Mouse (Mus musculus): ENCODE data around the gene Lrrc8c. TPM values are rescaled to one million over a fixed set of nuclear protein-coding genes. Genes with fewer than 3 reads are reported as not detected.

Gene Lrrc8c
- polyA plus RNA-seq, 1 experiment = 69.4 TPM

DNA sequence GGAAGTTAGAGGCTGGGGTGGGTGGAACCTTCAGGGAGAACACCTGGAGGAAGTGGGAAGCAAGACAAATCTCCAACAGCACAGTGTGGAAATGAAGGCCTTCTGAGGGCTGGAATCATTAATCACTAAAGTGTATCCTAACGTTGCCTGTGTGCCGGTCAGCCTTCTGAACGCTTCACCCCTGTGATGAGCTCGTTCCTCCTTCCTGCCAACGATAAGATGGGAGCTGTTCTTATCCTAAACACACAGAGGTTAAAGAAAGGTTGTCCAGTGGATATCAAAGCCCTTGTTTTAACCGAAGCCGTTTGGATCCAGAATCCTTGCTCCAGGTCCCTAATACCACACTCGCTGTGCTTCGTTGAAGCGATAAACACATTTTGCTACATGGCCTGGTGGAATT, 61.7 kb downstream of the Lrrc8c start:
- Histone ChIP-seq H3K4me1 (replicated peaks; ENCODE audit: control insufficient read depth, insufficient read depth, low read length) (peaks cover 13% of the 10 kb centered on the region), H3K27me3 (ENCODE audit: control insufficient read depth, insufficient read depth, low read length) (no peaks in the 10 kb centered on the region; the same call in 1 of the 2 replicates), H3K27ac (ENCODE audit: control insufficient read depth, insufficient read depth, low read length) (no peak overlapping the region), H3K36me3 (ENCODE audit: control insufficient read depth, insufficient read depth, low read length) (peaks cover 20% of the 10 kb centered on the region), H3K4me3 (ENCODE audit: control insufficient read depth, insufficient read depth, low read length) (no peak overlapping the region)
- DNase-seq = no peak
- WGBS = 96% methylated on average over 10 of the region's 10 CpGs
- TF ChIP-seq POLR2A (IDR thresholded peaks at IDR 0.05; ENCODE audit: control insufficient read depth, extremely low read depth, insufficient read depth, low read length, poor library complexity) (no peak), CTCF (IDR thresholded peaks at IDR 0.05; ENCODE audit: borderline replicate concordance, control insufficient read depth, extremely low read depth, insufficient read depth, low read length, poor library complexity) (no peak)

DNA sequence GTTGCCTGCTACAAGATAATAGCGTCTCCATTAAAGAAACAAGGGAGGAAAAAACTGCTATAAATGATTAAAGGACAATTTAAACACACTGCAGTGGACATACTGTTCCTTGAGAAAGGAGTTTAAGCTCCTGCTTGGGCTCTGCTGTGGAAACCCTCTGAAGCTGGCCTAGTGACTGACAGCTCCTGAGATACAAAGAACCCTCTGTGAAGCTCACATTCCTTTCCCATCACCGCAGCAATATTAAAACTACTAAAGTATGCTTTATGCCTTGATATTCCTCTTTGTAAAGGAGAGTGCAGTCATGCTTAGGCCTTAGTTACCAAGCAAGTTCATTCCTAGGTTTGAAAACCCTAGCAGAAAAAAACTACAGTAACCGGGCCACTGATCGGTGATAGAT, 66.7 kb downstream of the Lrrc8c start:
- H3K4me3 ChIP-seq (ENCODE audit: control insufficient read depth, insufficient read depth, low read length) = no peak overlapping the region
- H3K27me3 ChIP-seq (ENCODE audit: control insufficient read depth, insufficient read depth, low read length) = no peaks in the 10 kb centered on the region; the same call in 1 of the 2 replicates
- no peak for DNase-seq
- H3K36me3 ChIP-seq (ENCODE audit: control insufficient read depth, insufficient read depth, low read length) = peaks cover 3% of the 10 kb centered on the region; the same call in 1 of the 2 replicates
- no peak overlapping the region for H3K27ac ChIP-seq (ENCODE audit: control insufficient read depth, insufficient read depth, low read length)
- TF ChIP-seq CTCF (IDR thresholded peaks at IDR 0.05; ENCODE audit: borderline replicate concordance, control insufficient read depth, extremely low read depth, insufficient read depth, low read length, poor library complexity) = no peak
- TF ChIP-seq POLR2A (IDR thresholded peaks at IDR 0.05; ENCODE audit: control insufficient read depth, extremely low read depth, insufficient read depth, low read length, poor library complexity) = no peak
- 93% methylated on average over 4 of the region's 4 CpGs for WGBS
- H3K4me1 ChIP-seq (replicated peaks; ENCODE audit: control insufficient read depth, insufficient read depth, low read length) = peaks cover 7% of the 10 kb centered on the region

DNA sequence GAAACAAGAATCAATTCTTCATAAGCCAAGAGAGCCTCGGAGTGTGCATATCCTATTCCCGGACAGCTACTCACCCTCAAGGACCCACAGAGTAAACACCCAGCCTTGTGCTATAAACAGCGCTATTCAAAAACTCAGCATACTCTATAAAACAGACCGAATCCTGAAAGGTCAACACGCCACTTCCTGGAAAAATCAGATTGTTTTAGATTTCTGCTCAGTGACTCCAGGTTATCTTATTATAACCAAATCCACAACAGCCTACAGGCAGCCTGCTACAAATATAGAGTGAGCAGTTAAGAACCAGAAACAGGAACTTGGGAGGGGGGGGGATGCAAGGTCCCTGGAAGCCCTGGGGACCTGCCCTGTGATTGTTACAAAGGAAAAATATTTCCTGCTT, 67.5 kb downstream of the Lrrc8c start:
- Histone ChIP-seq H3K4me3 (ENCODE audit: control insufficient read depth, insufficient read depth, low read length) (no peak overlapping the region), H3K4me1 (replicated peaks; ENCODE audit: control insufficient read depth, insufficient read depth, low read length) (peaks cover 7% of the 10 kb centered on the region), H3K27me3 (ENCODE audit: control insufficient read depth, insufficient read depth, low read length) (no peaks in the 10 kb centered on the region), H3K36me3 (ENCODE audit: control insufficient read depth, insufficient read depth, low read length) (no peaks in the 10 kb centered on the region), H3K27ac (ENCODE audit: control insufficient read depth, insufficient read depth, low read length) (no peak overlapping the region)
- TF ChIP-seq CTCF (IDR thresholded peaks at IDR 0.05; ENCODE audit: borderline replicate concordance, control insufficient read depth, extremely low read depth, insufficient read depth, low read length, poor library complexity) (no peak), POLR2A (IDR thresholded peaks at IDR 0.05; ENCODE audit: control insufficient read depth, extremely low read depth, insufficient read depth, low read length, poor library complexity) (no peak)
- DNase-seq = no peak
- 72% methylated on average over 5 of the region's 5 CpGs for WGBS

DNA sequence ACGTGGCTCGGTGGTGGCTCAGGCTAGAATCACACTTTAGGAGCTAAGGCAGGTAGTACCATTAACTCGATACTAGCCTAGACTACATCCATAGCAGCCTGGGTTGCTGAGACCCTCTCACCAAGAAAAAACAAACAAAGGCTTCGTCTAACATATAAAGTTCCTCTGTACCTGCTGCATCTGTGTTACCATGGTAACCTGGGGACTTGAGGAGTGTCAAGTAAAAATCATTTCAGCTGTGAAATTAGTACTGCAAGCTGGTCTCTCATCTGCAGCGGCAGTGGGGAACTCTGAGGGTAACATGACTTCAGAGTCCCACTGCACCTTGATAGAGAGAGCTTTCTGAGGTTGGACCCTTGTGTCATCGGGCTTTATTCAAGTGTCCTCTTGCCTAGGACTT, 68.3 kb downstream of the Lrrc8c start:
- no peaks in the 10 kb centered on the region for H3K27me3 ChIP-seq (ENCODE audit: control insufficient read depth, insufficient read depth, low read length)
- no peak overlapping the region for H3K4me3 ChIP-seq (ENCODE audit: control insufficient read depth, insufficient read depth, low read length)
- 87% methylated on average over 6 of the region's 6 CpGs for WGBS
- peaks cover 7% of the 10 kb centered on the region for H3K4me1 ChIP-seq (replicated peaks; ENCODE audit: control insufficient read depth, insufficient read depth, low read length)
- no peak overlapping the region for H3K27ac ChIP-seq (ENCODE audit: control insufficient read depth, insufficient read depth, low read length)
- no peak for DNase-seq
- H3K36me3 ChIP-seq (ENCODE audit: control insufficient read depth, insufficient read depth, low read length) = no peaks in the 10 kb centered on the region
- TF ChIP-seq CTCF (IDR thresholded peaks at IDR 0.05; ENCODE audit: borderline replicate concordance, control insufficient read depth, extremely low read depth, insufficient read depth, low read length, poor library complexity) (no peak), POLR2A (IDR thresholded peaks at IDR 0.05; ENCODE audit: control insufficient read depth, extremely low read depth, insufficient read depth, low read length, poor library complexity) (no peak)

GRCm38 (mm10) chr5:105588683-105589082, 69.5 kb downstream of the Lrrc8c start:
- Histone ChIP-seq H3K36me3 (ENCODE audit: control insufficient read depth, insufficient read depth, low read length) (peaks cover 3% of the 10 kb centered on the region; the same call in 1 of the 2 replicates), H3K27me3 (ENCODE audit: control insufficient read depth, insufficient read depth, low read length) (no peaks in the 10 kb centered on the region), H3K4me3 (ENCODE audit: control insufficient read depth, insufficient read depth, low read length) (no peak overlapping the region), H3K4me1 (replicated peaks; ENCODE audit: control insufficient read depth, insufficient read depth, low read length) (peaks cover 7% of the 10 kb centered on the region), H3K27ac (ENCODE audit: control insufficient read depth, insufficient read depth, low read length) (no peak overlapping the region)
- TF ChIP-seq POLR2A (IDR thresholded peaks at IDR 0.05; ENCODE audit: control insufficient read depth, extremely low read depth, insufficient read depth, low read length, poor library complexity) (no peak), CTCF (IDR thresholded peaks at IDR 0.05; ENCODE audit: borderline replicate concordance, control insufficient read depth, extremely low read depth, insufficient read depth, low read length, poor library complexity) (no peak)
- WGBS = 93% methylated on average over 4 of the region's 4 CpGs
- DNase-seq = no peak

DNA sequence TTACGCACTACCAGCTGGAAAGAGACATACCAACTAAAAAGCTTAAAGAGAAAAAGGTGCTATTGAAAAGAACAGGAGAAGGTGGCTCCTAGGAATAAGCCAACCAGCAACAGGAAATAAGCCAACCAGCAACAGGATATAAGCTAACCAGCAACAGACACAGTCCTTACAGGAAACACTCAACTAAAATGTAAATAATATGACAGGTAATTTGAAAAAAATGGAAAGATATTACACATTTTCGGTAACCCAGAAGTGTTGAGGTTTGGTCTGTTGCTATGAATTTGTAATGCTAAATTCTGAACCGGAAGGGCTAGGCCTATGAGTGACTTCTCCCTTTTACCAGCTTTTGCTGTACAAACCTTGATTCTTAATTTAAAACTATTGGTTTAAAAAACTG, 69.9 kb downstream of the Lrrc8c start:
- Histone ChIP-seq H3K4me3 (ENCODE audit: control insufficient read depth, insufficient read depth, low read length) (no peak overlapping the region), H3K4me1 (replicated peaks; ENCODE audit: control insufficient read depth, insufficient read depth, low read length) (peaks cover 7% of the 10 kb centered on the region), H3K27ac (ENCODE audit: control insufficient read depth, insufficient read depth, low read length) (no peak overlapping the region), H3K36me3 (ENCODE audit: control insufficient read depth, insufficient read depth, low read length) (peaks cover 3% of the 10 kb centered on the region; the same call in 1 of the 2 replicates), H3K27me3 (ENCODE audit: control insufficient read depth, insufficient read depth, low read length) (no peaks in the 10 kb centered on the region)
- no peak for DNase-seq
- TF ChIP-seq CTCF (IDR thresholded peaks at IDR 0.05; ENCODE audit: borderline replicate concordance, control insufficient read depth, extremely low read depth, insufficient read depth, low read length, poor library complexity) (no peak), POLR2A (IDR thresholded peaks at IDR 0.05; ENCODE audit: control insufficient read depth, extremely low read depth, insufficient read depth, low read length, poor library complexity) (no peak)
- 38% methylated on average over 3 of the region's 3 CpGs for WGBS

- no peak overlapping the region for H3K27ac ChIP-seq (ENCODE audit: control insufficient read depth, insufficient read depth, low read length)
- peaks cover 7% of the 10 kb centered on the region for H3K4me1 ChIP-seq (replicated peaks; ENCODE audit: control insufficient read depth, insufficient read depth, low read length)
- no peak overlapping the region for H3K4me3 ChIP-seq (ENCODE audit: control insufficient read depth, insufficient read depth, low read length)
- DNase-seq = no peak
- TF ChIP-seq CTCF (IDR thresholded peaks at IDR 0.05; ENCODE audit: borderline replicate concordance, control insufficient read depth, extremely low read depth, insufficient read depth, low read length, poor library complexity) (no peak), POLR2A (IDR thresholded peaks at IDR 0.05; ENCODE audit: control insufficient read depth, extremely low read depth, insufficient read depth, low read length, poor library complexity) (no peak)
- WGBS = 97% methylated on average over 4 of the region's 4 CpGs
- no peaks in the 10 kb centered on the region for H3K27me3 ChIP-seq (ENCODE audit: control insufficient read depth, insufficient read depth, low read length)
- H3K36me3 ChIP-seq (ENCODE audit: control insufficient read depth, insufficient read depth, low read length) = peaks cover 3% of the 10 kb centered on the region; the same call in 1 of the 2 replicates
Observed at GRCm38 (mm10) chr5:105592396-105592795, 73.2 kb downstream of the Lrrc8c start.

Measured in thymus, adult 2 months (tissue).